Mouse (Mus musculus) forebrain, embryonic 14.5 days (tissue): Measurements from ENCODE around the gene Clic6. TPM values are rescaled to one million over a fixed set of nuclear protein-coding genes. Genes with fewer than 3 reads are reported as not detected.

Experiments
- ATAC-seq: fragments of 200-750 bp; cut with Nextera tagmentation; 2 replicates; pipeline ENCODE4 v1.8.0; 2017; ENCODE audit warnings: mild to moderate bottlenecking, moderate library complexity
- DNase-seq: peaks from one replicate; pipeline ENCODE4 v3.0.0-alpha.2; 2015; ENCODE audit warnings: low spot score
- H3K27ac ChIP-seq: fragments of 300-500 bp; sonication (generic); 2 replicates; pipeline ENCODE4 v1.5.1; 2014; ENCODE audit warnings: low read depth, mild to moderate bottlenecking, control low read depth, low read length, moderate library complexity
- H3K27me3 ChIP-seq: fragments of 300-500 bp; sonication (generic); replicated peaks from 2 replicates; pipeline ENCODE4 v1.6.1; 2014; ENCODE audit warnings: low read length, control low read depth, mixed read lengths; ENCODE audit not compliant: control insufficient read depth, insufficient read depth
- H3K36me3 ChIP-seq: fragments of 300-500 bp; sonication (generic); 2 replicates; pipeline ENCODE4 v1.6.1; 2014; ENCODE audit warnings: low read length, control low read depth; ENCODE audit not compliant: control insufficient read depth, insufficient read depth
- H3K4me1 ChIP-seq: fragments of 300-500 bp; sonication (generic); 2 replicates; pipeline ENCODE4 v1.6.1; 2014; ENCODE audit warnings: antibody characterized with exemption, low read length, control low read depth; ENCODE audit not compliant: control insufficient read depth, insufficient read depth
- H3K4me2 ChIP-seq: fragments of 300-500 bp; sonication (generic); 2 replicates; pipeline ENCODE4 v1.6.1; 2014; ENCODE audit warnings: mild to moderate bottlenecking, control low read depth, low read length
- H3K4me3 ChIP-seq: fragments of 300-500 bp; sonication (generic); 2 replicates; pipeline ENCODE4 v1.5.1; 2014; ENCODE audit warnings: low read depth, low read length, control low read depth
- H3K9ac ChIP-seq: fragments of 300-500 bp; sonication (generic); 2 replicates; pipeline ENCODE4 v1.6.1; 2014; ENCODE audit warnings: mild to moderate bottlenecking, low read length, control low read depth, moderate library complexity
- H3K9me3 ChIP-seq: fragments of 300-500 bp; sonication (generic); replicated peaks from 2 replicates; pipeline ENCODE4 v1.6.1; 2016; ENCODE audit warnings: low read length, control low read depth, mixed read lengths; ENCODE audit not compliant: control insufficient read depth
- WGBS: fragments of 180-500 bp; shearing (Covaris S2); extraction: QIAGEN DNeasy Blood & Tissue Kit; methylation state at CpG from one replicate; pipeline ENCODE4 v1.1.7; 2014; 5-methylcytosine and 5-hydroxymethylcytosine counted together
- polyA plus RNA-seq: library from polyadenylated mRNA; unstranded; fragments of >200 nt; fragmentation: Nextera tagmentation; extraction: Ambion mirVana; gene quantifications from 2 replicates; pipeline ENCODE4 v1.2.1, GENCODE M21; 2014

Clic6 gene
- polyA plus RNA-seq, result 3.0 and 4.6 TPM in 2 replicates

DNA sequence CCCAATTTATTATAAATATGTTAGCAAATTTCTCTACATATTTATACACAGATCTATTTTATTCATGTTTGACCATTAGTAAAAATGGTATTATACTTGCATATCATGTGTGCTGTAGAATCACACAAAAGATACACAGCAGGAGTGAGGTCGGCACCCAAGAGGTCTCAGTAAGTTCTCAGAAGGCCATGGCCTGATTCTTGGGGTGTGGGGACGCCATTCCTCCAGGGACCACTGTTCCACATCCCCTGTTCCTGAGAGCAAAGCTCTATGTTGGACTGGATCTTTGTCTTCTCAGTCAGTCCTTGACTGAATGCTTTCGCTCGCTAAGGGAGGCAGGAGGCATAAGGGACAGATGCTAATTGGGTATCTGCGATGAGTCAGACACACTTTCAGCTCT, at the start of gene Clic6:
TSS of gene Clic6 (plus strand) at position 301 of the 400 bp plus-strand sequence.
- Histone ChIP-seq H3K27ac (no peak within 1 kb of the TSS), H3K36me3 (no peaks in the 10 kb centered on the region), H3K27me3 (no peaks in the 10 kb centered on the region), H3K4me2 (no peak within 1 kb of the TSS), H3K9ac (no peak within 1 kb of the TSS), H3K4me1 (no peaks in the 10 kb centered on the region), H3K9me3 (no peaks in the 10 kb centered on the region), H3K4me3 (no peak within 1 kb of the TSS)
- DNase-seq (no peak), ATAC-seq (no peak)
- WGBS, result 88% methylated on average over 5 of the region's 5 CpGs

DNA sequence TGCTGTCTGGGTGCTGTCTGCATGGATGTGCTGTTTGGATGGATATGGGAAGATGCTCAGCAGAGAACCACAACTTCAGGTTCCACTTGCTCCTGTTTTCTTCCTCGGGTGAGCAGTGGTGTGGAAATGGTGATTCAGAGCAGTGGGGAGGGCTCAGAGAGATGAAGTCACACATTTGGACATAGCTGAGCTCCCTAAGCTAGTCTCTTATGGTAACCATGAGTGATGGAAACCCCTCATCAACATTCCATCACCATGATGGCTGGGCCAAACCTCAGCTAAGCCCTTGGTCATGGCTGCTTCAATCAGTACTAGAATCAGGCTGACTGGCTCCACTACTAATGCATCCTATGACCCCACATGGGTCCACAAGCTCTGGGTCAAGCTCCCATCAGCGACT, 45.8 kb upstream of the Clic6 start:
- H3K4me2 ChIP-seq, result no peak overlapping the region
- 0 out of 2 replicates have a peak, but pooled peaks cover under 1% of the 10 kb centered on the region for H3K36me3 ChIP-seq
- DNase-seq (no peak), ATAC-seq (no peak)
- WGBS, result 81% methylated on average over 2 of the region's 2 CpGs
- H3K9me3 ChIP-seq, result no peaks in the 10 kb centered on the region
- no peaks in the 10 kb centered on the region for H3K27me3 ChIP-seq
- H3K27ac ChIP-seq, result no peak overlapping the region
- H3K4me3 ChIP-seq, result no peak overlapping the region
- H3K4me1 ChIP-seq, result no peaks in the 10 kb centered on the region
- H3K9ac ChIP-seq, result no peak overlapping the region

DNA sequence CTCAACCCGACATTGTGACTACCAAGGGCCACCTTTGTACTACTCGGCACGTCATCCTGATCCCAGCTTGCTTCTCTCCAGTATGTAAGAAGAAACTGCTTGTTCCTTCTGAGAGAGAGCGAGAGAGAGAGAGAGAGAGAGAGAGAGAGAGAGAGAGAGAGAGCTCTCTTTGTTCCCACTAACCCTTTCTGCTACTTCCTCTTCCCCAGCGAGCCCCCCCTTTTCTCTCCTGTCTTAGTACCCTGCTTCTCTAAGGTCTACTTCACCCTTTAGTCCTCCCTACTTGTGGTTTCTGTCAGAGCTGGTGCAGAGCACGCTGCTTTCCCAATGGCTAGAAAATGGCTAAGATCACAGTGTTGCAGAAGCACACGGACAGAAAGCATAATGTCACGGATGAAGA, 45.3 kb upstream of the Clic6 start:
- H3K9ac ChIP-seq, result no peak overlapping the region
- DNase-seq (no peak), ATAC-seq (no peak)
- no peaks in the 10 kb centered on the region for H3K27me3 ChIP-seq
- 0 out of 2 replicates have a peak, but pooled peaks cover 3% of the 10 kb centered on the region for H3K36me3 ChIP-seq
- H3K9me3 ChIP-seq, result no peaks in the 10 kb centered on the region
- no peaks in the 10 kb centered on the region for H3K4me1 ChIP-seq
- no peak overlapping the region for H3K27ac ChIP-seq
- no peak overlapping the region for H3K4me2 ChIP-seq
- WGBS, result 80% methylated on average over 8 of the region's 8 CpGs
- H3K4me3 ChIP-seq, result no peak overlapping the region

GRCm38 (mm10) chr16:92441203-92441602, 44.3 kb upstream of the Clic6 start:
- WGBS, result 67% methylated on average over 3 of the region's 3 CpGs
- ATAC-seq (no peak), DNase-seq (no peak)
- H3K4me1 ChIP-seq, result no peaks in the 10 kb centered on the region
- no peak overlapping the region for H3K4me3 ChIP-seq
- H3K27ac ChIP-seq, result no peak overlapping the region
- H3K9me3 ChIP-seq, result no peaks in the 10 kb centered on the region
- H3K9ac ChIP-seq, result no peak overlapping the region
- H3K4me2 ChIP-seq, result no peak overlapping the region
- H3K36me3 ChIP-seq, result 0 out of 2 replicates have a peak, but pooled peaks cover 3% of the 10 kb centered on the region
- H3K27me3 ChIP-seq, result no peaks in the 10 kb centered on the region

DNA sequence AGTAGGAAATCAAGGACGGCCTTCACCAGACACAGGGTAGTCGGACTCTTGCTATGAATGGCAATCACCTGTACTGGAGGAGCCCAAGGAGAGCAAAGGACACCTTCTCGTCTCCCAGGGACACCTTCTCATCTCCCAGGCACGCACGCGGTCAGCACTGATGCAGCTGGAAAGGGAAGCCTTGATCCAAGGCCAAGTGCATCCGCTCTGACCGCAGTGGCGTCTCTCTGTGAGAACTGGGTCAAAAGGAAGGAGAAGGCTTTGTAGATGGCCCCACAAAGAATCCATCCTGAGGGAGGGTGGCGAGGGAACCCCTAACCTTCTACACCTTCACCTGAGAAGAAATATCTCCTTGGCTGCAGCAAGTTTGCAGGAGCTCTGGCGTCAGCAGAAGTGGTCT, 43.4 kb upstream of the Clic6 start:
- Histone ChIP-seq H3K27ac (no peak overlapping the region), H3K27me3 (no peaks in the 10 kb centered on the region), H3K4me3 (no peak overlapping the region), H3K9ac (no peak overlapping the region), H3K36me3 (0 out of 2 replicates have a peak, but pooled peaks cover 3% of the 10 kb centered on the region), H3K4me1 (no peaks in the 10 kb centered on the region), H3K4me2 (no peak overlapping the region), H3K9me3 (no peaks in the 10 kb centered on the region)
- 88% methylated on average over 11 of the region's 11 CpGs for WGBS
- DNase-seq (no peak), ATAC-seq (no peak)

GRCm38 (mm10) chr16:92442946-92443345, 42.6 kb upstream of the Clic6 start:
- H3K27me3 ChIP-seq, result no peaks in the 10 kb centered on the region
- H3K4me1 ChIP-seq, result no peaks in the 10 kb centered on the region
- no peak for DNase-seq
- H3K27ac ChIP-seq, result no peak overlapping the region
- no peak for ATAC-seq
- no peaks in the 10 kb centered on the region for H3K9me3 ChIP-seq
- 93% methylated on average over 4 of the region's 4 CpGs for WGBS
- H3K36me3 ChIP-seq, result 0 out of 2 replicates have a peak, but pooled peaks cover 3% of the 10 kb centered on the region
- no peak overlapping the region for H3K4me2 ChIP-seq
- no peak overlapping the region for H3K4me3 ChIP-seq
- H3K9ac ChIP-seq, result no peak overlapping the region

DNA sequence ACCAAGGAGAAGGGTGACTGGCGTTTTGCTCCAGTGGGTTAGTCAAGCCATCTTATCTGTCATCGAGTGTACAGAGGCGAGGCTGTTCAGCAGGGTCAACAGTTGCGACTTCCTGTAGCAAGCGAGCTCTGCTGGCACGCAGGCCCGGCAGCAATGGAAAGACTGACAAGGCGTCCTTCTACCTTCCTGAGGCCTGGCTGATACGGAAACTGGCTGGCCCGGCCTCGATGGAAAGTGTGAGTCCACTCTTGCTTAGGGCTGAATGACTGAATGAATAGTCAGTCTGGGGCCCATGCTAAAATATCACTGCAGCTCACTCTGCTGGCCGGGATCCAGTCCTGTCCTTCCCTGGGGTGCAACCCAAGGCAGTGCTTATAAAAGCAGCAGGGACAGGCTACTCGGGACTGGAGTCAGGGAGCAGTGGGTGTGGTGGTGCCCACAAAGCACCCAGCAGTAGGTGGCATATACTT, 41.9 kb upstream of the Clic6 start:
- DNase-seq, result no peak
- Histone ChIP-seq H3K27me3 (no peaks in the 10 kb centered on the region), H3K4me1 (no peaks in the 10 kb centered on the region), H3K4me2 (no peak overlapping the region), H3K4me3 (no peak overlapping the region), H3K9me3 (no peaks in the 10 kb centered on the region), H3K36me3 (0 out of 2 replicates have a peak, but pooled peaks cover 3% of the 10 kb centered on the region), H3K27ac (no peak overlapping the region), H3K9ac (no peak overlapping the region)
- 85% methylated on average over 13 of the region's 13 CpGs for WGBS
- no peak for ATAC-seq

DNA sequence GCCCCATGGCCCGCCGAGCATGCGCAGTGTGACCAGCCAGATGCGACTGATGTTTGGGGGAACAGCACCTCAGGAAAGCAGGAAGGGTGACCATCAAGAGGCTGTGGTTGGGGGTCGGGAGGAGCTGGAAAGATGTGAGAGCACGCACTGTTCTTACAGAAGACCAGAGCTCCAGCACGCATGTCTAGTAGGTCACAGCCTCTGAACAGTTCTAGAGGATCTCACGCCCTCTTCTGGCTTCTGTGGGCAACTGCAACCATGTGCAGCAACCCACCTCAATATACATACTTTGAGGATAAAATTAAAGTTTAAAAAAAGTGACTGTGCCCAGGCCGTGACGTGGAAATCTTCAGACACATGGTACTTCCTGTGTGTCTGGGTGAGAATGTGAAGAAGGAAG, 40.2 kb upstream of the Clic6 start:
- DNase-seq, result peak; percentile 50
- H3K36me3 ChIP-seq, result 0 out of 2 replicates have a peak, but pooled peaks cover 3% of the 10 kb centered on the region
- WGBS, result 62% methylated on average over 10 of the region's 10 CpGs
- H3K9me3 ChIP-seq, result no peaks in the 10 kb centered on the region
- ATAC-seq, result no peak
- H3K4me2 ChIP-seq, result no peak overlapping the region
- no peaks in the 10 kb centered on the region for H3K27me3 ChIP-seq
- no peaks in the 10 kb centered on the region; the same call in 1 of the 2 replicates for H3K4me1 ChIP-seq
- no peak overlapping the region for H3K27ac ChIP-seq
- no peak overlapping the region for H3K9ac ChIP-seq
- H3K4me3 ChIP-seq, result no peak overlapping the region

- H3K27ac ChIP-seq, result no peak overlapping the region
- no peak for DNase-seq
- H3K4me3 ChIP-seq, result no peak overlapping the region
- H3K36me3 ChIP-seq, result 0 out of 2 replicates have a peak, but pooled peaks cover 3% of the 10 kb centered on the region
- WGBS, result 94% methylated on average over 14 of the region's 14 CpGs
- no peak overlapping the region for H3K4me2 ChIP-seq
- H3K9me3 ChIP-seq, result no peaks in the 10 kb centered on the region
- H3K9ac ChIP-seq, result no peak overlapping the region
- ATAC-seq, result no peak
- no peaks in the 10 kb centered on the region; the same call in 1 of the 2 replicates for H3K4me1 ChIP-seq
- no peaks in the 10 kb centered on the region for H3K27me3 ChIP-seq
Measured at GRCm38 (mm10) chr16:92449080-92449479, 36.5 kb upstream of the Clic6 start.
